In the genomic region with DNA sequence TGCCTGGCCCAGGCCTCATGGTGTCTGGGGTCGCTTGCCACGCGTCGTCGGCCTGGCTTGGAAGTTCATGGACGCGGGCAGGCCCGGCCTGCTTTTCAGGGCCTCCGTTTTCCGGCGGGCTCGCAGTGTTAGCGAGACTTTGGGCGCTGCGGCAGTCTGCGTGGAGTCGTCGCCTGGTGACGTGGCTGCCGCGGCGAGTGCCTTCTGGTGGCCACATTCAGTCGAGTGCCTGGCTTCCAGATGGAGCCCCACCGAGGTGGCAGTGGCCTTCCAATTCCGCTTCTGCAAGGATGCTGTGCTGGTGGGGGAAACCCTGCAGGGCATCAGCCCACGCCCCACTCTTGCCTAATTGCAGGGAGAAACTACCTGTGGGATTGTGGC, we compare ENCODE assay signal across 7 mouse cellular contexts.
A peak's percentile ranks its signal among the peaks of the same experiment; 100 is the strongest.
DNase-seq lines count a peak whose midpoint lies in the region; ATAC-seq and TF ChIP-seq lines count a peak whose summit lies in the region.
"Not testable (repeated sequence)": the region's sequence is repeated elsewhere in the genome, so short reads cannot be mapped to it uniquely, and the experiment has no call there.

No protein-coding gene starts in this region.

- 16% methylated on average over 19 of the region's 26 CpGs for WGBS in embryonic facial prominence, embryonic 14.5 days
- WGBS in heart, embryonic 10.5 days = 19% methylated on average over 26 of the region's 26 CpGs
- 21% methylated on average over 26 of the region's 26 CpGs for WGBS in intestine, embryonic 14.5 days
- 22% methylated on average over 21 of the region's 26 CpGs for WGBS in limb, embryonic 14.5 days
- WGBS in olfactory bulb, adult 2 months = 24% methylated on average over 26 of the region's 26 CpGs

- not testable (repeated sequence) for TF ChIP-seq POLR2A in limb, embryonic 14.5 days (IDR thresholded peaks at IDR 0.05; ENCODE audit: borderline replicate concordance, extremely low read depth, insufficient read depth, insufficient read length); olfactory bulb, adult 2 months (IDR thresholded peaks at IDR 0.05; ENCODE audit: insufficient read depth, low read depth, low read length)

- not testable (repeated sequence) for ATAC-seq in embryonic facial prominence, embryonic 14.5 days (ENCODE audit: low read depth)
- peak; percentile 53 for ATAC-seq in intestine, embryonic 14.5 days (replicated peaks; ENCODE audit: low FRiP score, low TSS enrichment, low read depth)
- ATAC-seq in limb, embryonic 14.5 days (ENCODE audit: low FRiP score, low read depth) = 0 out of 2 replicates have a peak, but pooled peaks have one; percentile 26
- peak; percentile 52; the same call in 1 of the 2 replicates for ATAC-seq in megakaryocyte, adult 5-6 weeks (ENCODE audit: poor library complexity, severe bottlenecking)

- not testable (repeated sequence) for TF ChIP-seq CTCF in olfactory bulb, adult 2 months (IDR thresholded peaks at IDR 0.05; ENCODE audit: insufficient read depth, low read depth, low read length)

- peaks cover 20% of the 10 kb centered on the region for H3K9me3 ChIP-seq in embryonic facial prominence, embryonic 14.5 days (ENCODE audit: control insufficient read depth, low read length)
- not testable (repeated sequence) for H3K9me3 ChIP-seq in heart, embryonic 10.5 days; limb, embryonic 14.5 days (ENCODE audit: control insufficient read depth, low read length)
- H3K9me3 ChIP-seq in intestine, embryonic 14.5 days (ENCODE audit: control insufficient read depth, low read length) = peaks cover 13% of the 10 kb centered on the region

- peak overlapping the region; percentile 76 for H3K9ac ChIP-seq in embryonic facial prominence, embryonic 14.5 days (ENCODE audit: low read depth, low read length)
- H3K9ac ChIP-seq in intestine, embryonic 14.5 days (ENCODE audit: low read length) = peak overlapping the region; percentile 72
- H3K9ac ChIP-seq in limb, embryonic 14.5 days (ENCODE audit: low read depth, low read length, severe bottlenecking) = peak overlapping the region; percentile 75

- peaks cover 12% of the 10 kb centered on the region; the same call in 1 of the 2 replicates for H3K36me3 ChIP-seq in embryonic facial prominence, embryonic 14.5 days (ENCODE audit: control insufficient read depth, insufficient read depth, low read length)
- H3K36me3 ChIP-seq in heart, embryonic 10.5 days = peaks cover 14% of the 10 kb centered on the region; the same call in 1 of the 2 replicates
- not testable (repeated sequence) for H3K36me3 ChIP-seq in intestine, embryonic 14.5 days (ENCODE audit: control insufficient read depth, insufficient read depth, low read length); limb, embryonic 14.5 days (ENCODE audit: control insufficient read depth, insufficient read depth, low read length)

- H3K4me2 ChIP-seq in embryonic facial prominence, embryonic 14.5 days (ENCODE audit: low read depth, low read length) = peak overlapping the region; percentile 70
- H3K4me2 ChIP-seq in intestine, embryonic 14.5 days (ENCODE audit: low read length) = peak overlapping the region; percentile 61
- H3K4me2 ChIP-seq in limb, embryonic 14.5 days (replicated peaks; ENCODE audit: low read depth, low read length, severe bottlenecking) = peak overlapping the region; percentile 61

- H3K27me3 ChIP-seq in embryonic facial prominence, embryonic 14.5 days (replicated peaks; ENCODE audit: control insufficient read depth, insufficient read depth, low read length); heart, embryonic 10.5 days (ENCODE audit: insufficient read depth, poor library complexity, severe bottlenecking); intestine, embryonic 14.5 days (replicated peaks; ENCODE audit: control insufficient read depth, insufficient read depth, low read length); limb, embryonic 14.5 days (ENCODE audit: control insufficient read depth, insufficient read depth, low read length): not testable (repeated sequence)

- not testable (repeated sequence) for H3K27ac ChIP-seq in embryonic facial prominence, embryonic 14.5 days (replicated peaks; ENCODE audit: low read depth, low read length); intestine, embryonic 14.5 days (ENCODE audit: low read depth); limb, embryonic 14.5 days (replicated peaks; ENCODE audit: low read depth, low read length); olfactory bulb, adult 2 months (ENCODE audit: insufficient read depth, low read depth, low read length)
- peak overlapping the region; percentile 87 for H3K27ac ChIP-seq in heart, embryonic 10.5 days

- peak; percentile 61 for DNase-seq in brain, adult 2 months (ENCODE audit: low read depth, low spot score)
- peak; percentile 6 for DNase-seq in embryonic facial prominence, embryonic 14.5 days (ENCODE audit: low spot score)
- DNase-seq in heart, embryonic 10.5 days (ENCODE audit: low spot score) = peak; percentile 74
- DNase-seq in intestine, embryonic 14.5 days (ENCODE audit: low spot score); limb, embryonic 14.5 days (ENCODE audit: low spot score): not testable (repeated sequence)

- not testable (repeated sequence) for H3K4me1 ChIP-seq in embryonic facial prominence, embryonic 14.5 days (ENCODE audit: control insufficient read depth, insufficient read depth, low read length); heart, embryonic 10.5 days; intestine, embryonic 14.5 days (replicated peaks; ENCODE audit: control insufficient read depth, insufficient read depth, low read length); limb, embryonic 14.5 days (ENCODE audit: control insufficient read depth, insufficient read depth, low read length); olfactory bulb, adult 2 months (ENCODE audit: control insufficient read depth, insufficient read depth, low read length)

- H3K4me3 ChIP-seq in embryonic facial prominence, embryonic 14.5 days (ENCODE audit: low read depth, low read length) = peak overlapping the region; percentile 51
- peak overlapping the region; percentile 66 for H3K4me3 ChIP-seq in heart, embryonic 10.5 days
- peak overlapping the region; percentile 39 for H3K4me3 ChIP-seq in intestine, embryonic 14.5 days (ENCODE audit: low read depth, low read length)
- H3K4me3 ChIP-seq in limb, embryonic 14.5 days (replicated peaks; ENCODE audit: low read length) = peak overlapping the region; percentile 45
- peak overlapping the region; percentile 60 for H3K4me3 ChIP-seq in olfactory bulb, adult 2 months (ENCODE audit: insufficient read depth, low read depth, low read length)
